In the genomic region with DNA sequence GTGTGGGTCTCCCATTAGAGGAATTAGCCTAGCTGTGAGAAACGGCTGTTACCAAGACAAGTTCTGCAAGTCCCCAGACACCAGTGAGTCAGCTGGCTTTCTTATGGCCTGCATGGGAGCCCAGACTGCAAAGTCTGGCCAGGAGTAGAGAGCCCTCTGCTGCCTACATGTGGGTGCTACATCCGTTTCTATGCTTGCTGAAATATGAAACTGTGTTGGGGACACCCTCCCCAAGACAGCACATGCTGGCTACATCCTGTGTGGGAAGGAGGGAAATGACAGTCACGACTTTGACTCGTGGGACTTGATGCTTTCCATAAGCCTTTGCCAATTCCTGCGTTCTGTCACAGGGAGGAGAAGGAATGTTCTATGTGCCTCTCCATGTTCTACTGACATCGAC, we compare ENCODE assay signal across 9 mouse cellular contexts. TPM values are rescaled to one million over a fixed set of nuclear protein-coding genes. Genes with fewer than 3 reads are reported as not detected.
A peak's percentile ranks its signal among the peaks of the same experiment; 100 is the strongest.
DNase-seq lines count a peak whose midpoint lies in the region; ATAC-seq and TF ChIP-seq lines count a peak whose summit lies in the region.
"Had no signal": no experiment of that assay in that cellular context is flagged by ENCODE, and none has a peak within 500 bp of the region (broad histone marks: within the 10 kb centered on the region; RNA-seq: fewer than 3 reads in every experiment).

No protein-coding gene starts in this region.

- ATAC-seq in liver, embryonic 14.5 days (ENCODE audit: insufficient read depth) = no peak
- no peak for ATAC-seq in liver, embryonic 12.5 days

- no peaks in the 10 kb centered on the region for H3K36me3 ChIP-seq in liver, embryonic 14.5 days (replicated peaks; ENCODE audit: control insufficient read depth, insufficient read depth, low read depth)
- H3K36me3 ChIP-seq in liver, embryonic 12.5 days = no peaks in the 10 kb centered on the region

- peak; percentile 39 for TF ChIP-seq CTCF in liver, embryonic 14.5 days (IDR thresholded peaks at IDR 0.05; ENCODE audit: low read depth)
- TF ChIP-seq CTCF in embryonic fibroblast, embryonic 13.5 days (IDR thresholded peaks at IDR 0.05; ENCODE audit: borderline replicate concordance, insufficient read depth, low read length) = peak; percentile 18; the same call in 1 of the 2 replicates
- 0 out of 2 replicates have a peak, but pooled peaks have one; percentile 6 for TF ChIP-seq CTCF in olfactory bulb, adult 2 months (IDR thresholded peaks at IDR 0.05; ENCODE audit: insufficient read depth, low read depth, low read length)

- TF ChIP-seq EP300 in liver, embryonic 14.5 days (IDR thresholded peaks at IDR 0.05; ENCODE audit: low read depth) = no peak

- H3K9ac ChIP-seq in liver, embryonic 14.5 days (replicated peaks) = no peak overlapping the region
- no peak overlapping the region for H3K9ac ChIP-seq in liver, embryonic 12.5 days

- no peaks in the 10 kb centered on the region for H3K9me3 ChIP-seq in liver, embryonic 14.5 days (ENCODE audit: control insufficient read depth, low read length)
- no peaks in the 10 kb centered on the region for H3K9me3 ChIP-seq in liver, embryonic 12.5 days (replicated peaks)

- H3K4me2 ChIP-seq in liver, embryonic 14.5 days (ENCODE audit: low read depth) = no peak overlapping the region
- H3K4me2 ChIP-seq in liver, embryonic 12.5 days = no peak overlapping the region

- WGBS in liver, embryonic 14.5 days (ENCODE audit: insufficient replicate concordance) = 19% methylated on average over 6 of the region's 6 CpGs
- 24% methylated on average over 6 of the region's 6 CpGs for WGBS in liver, embryonic 12.5 days (ENCODE audit: insufficient replicate concordance)
- WGBS in olfactory bulb, adult 2 months = 22% methylated on average over 6 of the region's 6 CpGs

- H3K27me3 ChIP-seq in liver, embryonic 14.5 days (ENCODE audit: control insufficient read depth, insufficient read depth, low read length) = no peaks in the 10 kb centered on the region
- H3K27me3 ChIP-seq in liver, embryonic 12.5 days (replicated peaks) = peaks cover 8% of the 10 kb centered on the region

- H3K27ac ChIP-seq in liver, embryonic 14.5 days = no peak overlapping the region
- no peak overlapping the region for H3K27ac ChIP-seq in liver, embryonic 12.5 days
- H3K27ac ChIP-seq in embryonic fibroblast, embryonic 13.5 days (ENCODE audit: insufficient read depth, low read length) = no peak overlapping the region
- H3K27ac ChIP-seq in olfactory bulb, adult 2 months (ENCODE audit: insufficient read depth, low read depth, low read length) = peak overlapping the region; percentile 65

- H3K4me3 ChIP-seq in liver, embryonic 14.5 days (ENCODE audit: insufficient read depth in 1 of 2, low read depth in 2 of 2, low read length in 2 of 2) = no peak overlapping the region
- no peak overlapping the region for H3K4me3 ChIP-seq in liver, embryonic 12.5 days
- H3K4me3 ChIP-seq in embryonic fibroblast, embryonic 13.5 days (ENCODE audit: insufficient read depth, low read length) = no peak overlapping the region
- no peak overlapping the region for H3K4me3 ChIP-seq in olfactory bulb, adult 2 months (ENCODE audit: insufficient read depth, low read depth, low read length)

- no peak for DNase-seq in liver, embryonic 14.5 days (ENCODE audit: low read depth in 3 of 3, low spot score in 3 of 3)
- peak; percentile 53 for DNase-seq in adrenal gland, postnatal 14 days
- peak; percentile 58 for DNase-seq in heart, postnatal 4 days
- DNase-seq in left cerebral cortex, postnatal 10 days (ENCODE audit: extremely low spot score in 1 of 2, low spot score in 2 of 2) = peak; percentile 57 to 71
- DNase-seq in spleen, postnatal 14 days (ENCODE audit: low spot score in 2 of 2) = no peak

- intact Hi-C loops in left cerebral cortex, postnatal 10 days (cut with DNase I) = no loop called here

- no peaks in the 10 kb centered on the region for H3K4me1 ChIP-seq in liver, embryonic 14.5 days (replicated peaks; ENCODE audit: control insufficient read depth in 2 of 2, insufficient read depth in 2 of 2, low read length in 1 of 2)
- no peaks in the 10 kb centered on the region for H3K4me1 ChIP-seq in liver, embryonic 12.5 days
- H3K4me1 ChIP-seq in embryonic fibroblast, embryonic 13.5 days (ENCODE audit: control insufficient read depth, insufficient read depth, low read length) = no peaks in the 10 kb centered on the region
- peaks cover 35% of the 10 kb centered on the region for H3K4me1 ChIP-seq in olfactory bulb, adult 2 months (ENCODE audit: control insufficient read depth, insufficient read depth, low read length)

- TF ChIP-seq POLR2A in embryonic fibroblast, embryonic 13.5 days (IDR thresholded peaks at IDR 0.05; ENCODE audit: low read depth, low read length) = no peak
- no peak for TF ChIP-seq POLR2A in olfactory bulb, adult 2 months (IDR thresholded peaks at IDR 0.05; ENCODE audit: insufficient read depth, low read depth, low read length)

RNA-seq across cellular contexts. Expression of a gene that starts 45.8 kb away (rescaled TPM):
- polyA plus RNA-seq in liver, embryonic 14.5 days (2012; rRNA removed) = not detected in 2 replicates
- polyA plus RNA-seq in liver, embryonic 14.5 days (2014; fragmentation: Nextera tagmentation; extraction: Ambion mirVana) = not detected in 2 replicates
- not detected in 2 replicates for polyA plus RNA-seq in liver, embryonic 12.5 days (2016; fragmentation: Nextera tagmentation; extraction: Ambion mirVana)
- not detected in 2 replicates for total RNA-seq in adrenal gland, postnatal 14 days (2021)
- polyA plus RNA-seq in embryonic fibroblast, embryonic 13.5 days (2011; ENCODE audit: insufficient read length, low read depth, missing spikeins) = not detected in 2 replicates
- total RNA-seq in heart, postnatal 4 days (2021) = not detected
- total RNA-seq in left cerebral cortex, postnatal 10 days (2021) = under 1 TPM; 0.30 to 0.45 TPM
- polyA plus RNA-seq in olfactory bulb, adult 2 months (2012; ENCODE audit: insufficient read depth, insufficient read length, low replicate concordance, missing spikeins) = not detected in 2 replicates
- polyA plus RNA-seq: liver, embryonic 16.5 days had no signal

Comparison
In these comparisons a context has a peak if more than half of its experiments do, and no peak if none do; other contexts are left out.
1. DNase-seq: peak in adrenal gland, postnatal 14 days (single experiment), heart, postnatal 4 days (single experiment) and left cerebral cortex, postnatal 10 days (2 of 2); none in liver, embryonic 14.5 days (0 of 3) and spleen, postnatal 14 days (0 of 2).
2. Peak in every context shown above with its lines, with median percentiles within 50 percentile points of each other: CTCF ChIP-seq.